Mouse (Mus musculus) thymus, adult 2 months (tissue): ENCODE measurements around the gene Mok. TPM values are rescaled to one million over a fixed set of nuclear protein-coding genes. Genes with fewer than 3 reads are reported as not detected.

Source experiments
- DNase-seq: peaks from one replicate; pipeline ENCODE4 v3.0.0; 2021
- H3K27ac ChIP-seq: fragments of 200-500 bp; 2 replicates; pipeline ENCODE4 v1.5.1; 2012; ENCODE audit warnings: low read length, control low read depth; ENCODE audit not compliant: control insufficient read depth, insufficient read depth
- H3K27me3 ChIP-seq: fragments of 200-500 bp; 2 replicates; pipeline ENCODE4 v1.6.1; 2012; ENCODE audit warnings: mild to moderate bottlenecking, low read length, moderate library complexity, mixed read lengths; ENCODE audit not compliant: control insufficient read depth, insufficient read depth
- H3K36me3 ChIP-seq: fragments of 200-500 bp; 2 replicates; pipeline ENCODE4 v1.6.1; 2012; ENCODE audit warnings: mild to moderate bottlenecking, low read length, moderate library complexity; ENCODE audit not compliant: control insufficient read depth, insufficient read depth
- H3K4me1 ChIP-seq: fragments of 200-500 bp; replicated peaks from 2 replicates; pipeline ENCODE4 v1.6.1; 2012; ENCODE audit warnings: low read length; ENCODE audit not compliant: control insufficient read depth, insufficient read depth
- H3K4me3 ChIP-seq: fragments of 200-500 bp; 2 replicates; pipeline ENCODE4 v1.5.1; 2012; ENCODE audit warnings: mild to moderate bottlenecking, low read length, control low read depth, moderate library complexity; ENCODE audit not compliant: control insufficient read depth, insufficient read depth
- CTCF ChIP-seq: fragments of 200-500 bp; IDR thresholded peaks from 2 replicates; pipeline ENCODE4 v1.5.1; 2012; ENCODE audit warnings: mild to moderate bottlenecking, control low read depth, low read length, moderate library complexity, borderline replicate concordance; ENCODE audit not compliant: control insufficient read depth, poor library complexity, insufficient read depth; ENCODE audit errors: extremely low read depth
- POLR2A ChIP-seq: fragments of 200-500 bp; IDR thresholded peaks from 2 replicates; pipeline ENCODE4 v1.6.1; 2012; ENCODE audit warnings: mild to moderate bottlenecking, low read length, control low read depth, moderate library complexity; ENCODE audit not compliant: control insufficient read depth, poor library complexity, insufficient read depth; ENCODE audit errors: extremely low read depth
- WGBS: fragments of 180-500 bp; shearing (Covaris S2); methylation state at CpG from one replicate; pipeline ENCODE4 v1.1.7; 2018; 5-methylcytosine and 5-hydroxymethylcytosine counted together
- polyA plus RNA-seq: library from polyadenylated mRNA; depleted of rRNA; stranded (reverse); fragments of >200 nt; gene quantifications from 2 replicates; pipeline ENCODE4 v1.2.3, GENCODE M21; 2012

The Mok gene
- polyA plus RNA-seq, 1 experiment = 1.4 TPM

GRCm38 (mm10) chr12:110857196-110857595, 16.5 kb upstream of the Mok start:
- Histone ChIP-seq H3K4me3 (no peak overlapping the region), H3K36me3 (no peaks in the 10 kb centered on the region), H3K27me3 (no peaks in the 10 kb centered on the region), H3K4me1 (peaks cover 23% of the 10 kb centered on the region), H3K27ac (no peak overlapping the region)
- 20% methylated on average over 7 of the region's 7 CpGs for WGBS
- no peak for TF ChIP-seq POLR2A
- TF ChIP-seq CTCF = no peak
- peak; percentile 35 for DNase-seq

- Histone ChIP-seq H3K4me3 (peak overlapping the region; percentile 17), H3K4me1 (peaks cover 31% of the 10 kb centered on the region), H3K27me3 (no peaks in the 10 kb centered on the region), H3K27ac (peak overlapping the region; percentile 5; the same call in 1 of the 2 replicates), H3K36me3 (no peaks in the 10 kb centered on the region)
- DNase-seq = no peak
- 48% methylated on average over 32 of the region's 32 CpGs for WGBS
- TF ChIP-seq CTCF (no peak), POLR2A (0 out of 2 replicates have a peak, but pooled peaks have one; percentile 8)
Measured at GRCm38 (mm10) chr12:110854786-110855737, 14.3 kb upstream of the Mok start.

- no peak overlapping the region for H3K4me3 ChIP-seq
- WGBS = 57% methylated on average over 1 of the region's 1 CpGs
- no peak overlapping the region for H3K27ac ChIP-seq
- H3K4me1 ChIP-seq = peaks cover 29% of the 10 kb centered on the region
- DNase-seq = no peak
- H3K36me3 ChIP-seq = no peaks in the 10 kb centered on the region
- no peaks in the 10 kb centered on the region for H3K27me3 ChIP-seq
- no peak for TF ChIP-seq CTCF
- TF ChIP-seq POLR2A = no peak
Measured at GRCm38 (mm10) chr12:110851923-110852322, 11.2 kb upstream of the Mok start.

- DNase-seq = no peak
- 4% methylated on average over 12 of the region's 12 CpGs for WGBS
- H3K36me3 ChIP-seq = no peaks in the 10 kb centered on the region
- TF ChIP-seq CTCF = no peak
- no peak for TF ChIP-seq POLR2A
- H3K27ac ChIP-seq = no peak overlapping the region
- H3K27me3 ChIP-seq = no peaks in the 10 kb centered on the region
- H3K4me3 ChIP-seq = no peak overlapping the region
- H3K4me1 ChIP-seq = peaks cover 27% of the 10 kb centered on the region
Measured at GRCm38 (mm10) chr12:110851414-110851813, 10.7 kb upstream of the Mok start.

GRCm38 (mm10) chr12:110850929-110851256, 10.2 kb upstream of the Mok start:
- no peaks in the 10 kb centered on the region for H3K36me3 ChIP-seq
- peaks cover 27% of the 10 kb centered on the region for H3K4me1 ChIP-seq
- no peaks in the 10 kb centered on the region for H3K27me3 ChIP-seq
- no peak overlapping the region for H3K27ac ChIP-seq
- peak; percentile 22 for DNase-seq
- WGBS = 5% methylated on average over 9 of the region's 9 CpGs
- H3K4me3 ChIP-seq = peak overlapping the region; percentile 90
- TF ChIP-seq POLR2A (no peak), CTCF (no peak)

GRCm38 (mm10) chr12:110850010-110850928, 9.5 kb upstream of the Mok start, which contains the start of gene Zfp839:
Gene Zfp839 (plus strand): TSS chr12:110850253.
- Histone ChIP-seq H3K27me3 (no peaks in the 10 kb centered on the region), H3K27ac (peak within 1 kb of the TSS; percentile 12; the same call in 1 of the 2 replicates), H3K36me3 (no peaks in the 10 kb centered on the region), H3K4me1 (peaks cover 26% of the 10 kb centered on the region), H3K4me3 (peak within 1 kb of the TSS; percentile 90)
- WGBS = under 1% methylated on average over 89 of the region's 89 CpGs
- TF ChIP-seq CTCF (0 out of 2 replicates have a peak, but pooled peaks have one; percentile 10), POLR2A (no peak; the same call in 1 of the 2 replicates)
- peak; percentile 76 for DNase-seq
